Mouse (Mus musculus): ENCODE measurements at regions not wholly inside any gene's neighbourhood (a gene's known extent, or its start where the extent isn't known, plus 50 kb on each side); places are given as distances from the start of the nearest gene placed in this dataset.

- Histone ChIP-seq H3K4me3 (replicated peaks; ENCODE audit: control insufficient read depth, low read depth, low read length) (no peak overlapping the region), H3K27ac (ENCODE audit: control insufficient read depth, insufficient read depth, low read depth, low read length, poor library complexity) (no peak overlapping the region), H3K4me1 (ENCODE audit: control insufficient read depth, insufficient read depth, low read length) (no peaks in the 10 kb centered on the region)
- WGBS: 63% methylated on average over 1 of the region's 1 CpGs
- no peak for TF ChIP-seq POLR2A (IDR thresholded peaks at IDR 0.05; ENCODE audit: borderline replicate concordance, control insufficient read depth, low read depth, low read length)
- no peak for TF ChIP-seq CTCF (IDR thresholded peaks at IDR 0.05; ENCODE audit: control insufficient read depth, insufficient read depth, low read length)
Measured at GRCm38 (mm10) chr6:111702864-111703263, 570.7 kb upstream of the Lmcd1 start.

GRCm38 (mm10) chr6:111708277-111708676, 565.3 kb upstream of the Lmcd1 start:
- Histone ChIP-seq H3K4me1 (ENCODE audit: control insufficient read depth, insufficient read depth, low read length) (no peaks in the 10 kb centered on the region), H3K4me3 (replicated peaks; ENCODE audit: control insufficient read depth, low read depth, low read length) (no peak overlapping the region), H3K27ac (ENCODE audit: control insufficient read depth, insufficient read depth, low read depth, low read length, poor library complexity) (no peak overlapping the region)
- no peak for TF ChIP-seq CTCF (IDR thresholded peaks at IDR 0.05; ENCODE audit: control insufficient read depth, insufficient read depth, low read length)
- WGBS: 54% methylated on average over 1 of the region's 1 CpGs

GRCm38 (mm10) chr6:111725969-111726368, 547.6 kb upstream of the Lmcd1 start:
- no peaks in the 10 kb centered on the region for H3K4me1 ChIP-seq (ENCODE audit: control insufficient read depth, insufficient read depth, low read length)
- H3K4me3 ChIP-seq (replicated peaks; ENCODE audit: control insufficient read depth, low read depth, low read length): no peak overlapping the region
- no peak overlapping the region for H3K27ac ChIP-seq (ENCODE audit: control insufficient read depth, insufficient read depth, low read depth, low read length, poor library complexity)
- TF ChIP-seq CTCF (IDR thresholded peaks at IDR 0.05; ENCODE audit: control insufficient read depth, insufficient read depth, low read length) (no peak), POLR2A (IDR thresholded peaks at IDR 0.05; ENCODE audit: borderline replicate concordance, control insufficient read depth, low read depth, low read length) (no peak)

- Histone ChIP-seq H3K4me1 (ENCODE audit: control insufficient read depth, insufficient read depth, low read length) (no peaks in the 10 kb centered on the region), H3K27ac (ENCODE audit: control insufficient read depth, insufficient read depth, low read depth, low read length, poor library complexity) (no peak overlapping the region), H3K4me3 (replicated peaks; ENCODE audit: control insufficient read depth, low read depth, low read length) (no peak overlapping the region)
- TF ChIP-seq POLR2A (IDR thresholded peaks at IDR 0.05; ENCODE audit: borderline replicate concordance, control insufficient read depth, low read depth, low read length): no peak
- TF ChIP-seq CTCF (IDR thresholded peaks at IDR 0.05; ENCODE audit: control insufficient read depth, insufficient read depth, low read length): no peak
Measured at GRCm38 (mm10) chr6:111730381-111730780, 543.2 kb upstream of the Lmcd1 start.

GRCm38 (mm10) chr6:111733926-111734325, 539.6 kb upstream of the Lmcd1 start:
- 80% methylated on average over 3 of the region's 3 CpGs for WGBS
- Histone ChIP-seq H3K4me1 (ENCODE audit: control insufficient read depth, insufficient read depth, low read length) (no peaks in the 10 kb centered on the region), H3K4me3 (replicated peaks; ENCODE audit: control insufficient read depth, low read depth, low read length) (no peak overlapping the region), H3K27ac (ENCODE audit: control insufficient read depth, insufficient read depth, low read depth, low read length, poor library complexity) (no peak overlapping the region)
- TF ChIP-seq POLR2A (IDR thresholded peaks at IDR 0.05; ENCODE audit: borderline replicate concordance, control insufficient read depth, low read depth, low read length) (no peak), CTCF (IDR thresholded peaks at IDR 0.05; ENCODE audit: control insufficient read depth, insufficient read depth, low read length) (no peak)

- Histone ChIP-seq H3K4me3 (replicated peaks; ENCODE audit: control insufficient read depth, low read depth, low read length) (no peak overlapping the region), H3K4me1 (ENCODE audit: control insufficient read depth, insufficient read depth, low read length) (no peaks in the 10 kb centered on the region), H3K27ac (ENCODE audit: control insufficient read depth, insufficient read depth, low read depth, low read length, poor library complexity) (no peak overlapping the region)
- TF ChIP-seq CTCF (IDR thresholded peaks at IDR 0.05; ENCODE audit: control insufficient read depth, insufficient read depth, low read length) (no peak), POLR2A (IDR thresholded peaks at IDR 0.05; ENCODE audit: borderline replicate concordance, control insufficient read depth, low read depth, low read length) (no peak)
- 75% methylated on average over 1 of the region's 1 CpGs for WGBS
Measured at GRCm38 (mm10) chr6:111738983-111739382, 534.6 kb upstream of the Lmcd1 start.

GRCm38 (mm10) chr6:111781710-111782481, 491.7 kb upstream of the Lmcd1 start:
- H3K27ac ChIP-seq (ENCODE audit: control insufficient read depth, insufficient read depth, low read depth, low read length, poor library complexity): no peak overlapping the region
- no peak for TF ChIP-seq CTCF (IDR thresholded peaks at IDR 0.05; ENCODE audit: control insufficient read depth, insufficient read depth, low read length)
- no peak for TF ChIP-seq POLR2A (IDR thresholded peaks at IDR 0.05; ENCODE audit: borderline replicate concordance, control insufficient read depth, low read depth, low read length)
- H3K4me1 ChIP-seq (ENCODE audit: control insufficient read depth, insufficient read depth, low read length): no peaks in the 10 kb centered on the region
- WGBS: 65% methylated on average over 5 of the region's 5 CpGs
- H3K4me3 ChIP-seq (replicated peaks; ENCODE audit: control insufficient read depth, low read depth, low read length): no peak overlapping the region

GRCm38 (mm10) chr6:111808611-111809010, 464.9 kb upstream of the Lmcd1 start:
- Histone ChIP-seq H3K4me1 (ENCODE audit: control insufficient read depth, insufficient read depth, low read length) (no peaks in the 10 kb centered on the region), H3K4me3 (replicated peaks; ENCODE audit: control insufficient read depth, low read depth, low read length) (no peak overlapping the region), H3K27ac (ENCODE audit: control insufficient read depth, insufficient read depth, low read depth, low read length, poor library complexity) (no peak overlapping the region)
- TF ChIP-seq CTCF (IDR thresholded peaks at IDR 0.05; ENCODE audit: control insufficient read depth, insufficient read depth, low read length) (no peak), POLR2A (IDR thresholded peaks at IDR 0.05; ENCODE audit: borderline replicate concordance, control insufficient read depth, low read depth, low read length) (no peak)
